Mouse (Mus musculus) heart, postnatal 10 days (tissue): ENCODE results near the gene Dlgap4. TPM values are rescaled to one million over a fixed set of nuclear protein-coding genes. Genes with fewer than 3 reads are reported as not detected.

Experiments used
- DNase-seq, 2 experiments: peaks; one replicate each; pipeline ENCODE4 v3.0.0; 2021
- intact Hi-C: fragments of 180-260 bp; cut with DNase I; formaldehyde crosslinking; loops from one replicate; pipeline ENCODE4 v1.15.1; 2025
- total RNA-seq, 2 experiments: library from RNA; stranded (reverse); gene quantifications; 2 replicates each; pipeline ENCODE4 v1.2.3; 2021

The Dlgap4 gene
- total RNA-seq, 2 experiments from 2014 or later: 45.2 to 46.7 TPM

DNA sequence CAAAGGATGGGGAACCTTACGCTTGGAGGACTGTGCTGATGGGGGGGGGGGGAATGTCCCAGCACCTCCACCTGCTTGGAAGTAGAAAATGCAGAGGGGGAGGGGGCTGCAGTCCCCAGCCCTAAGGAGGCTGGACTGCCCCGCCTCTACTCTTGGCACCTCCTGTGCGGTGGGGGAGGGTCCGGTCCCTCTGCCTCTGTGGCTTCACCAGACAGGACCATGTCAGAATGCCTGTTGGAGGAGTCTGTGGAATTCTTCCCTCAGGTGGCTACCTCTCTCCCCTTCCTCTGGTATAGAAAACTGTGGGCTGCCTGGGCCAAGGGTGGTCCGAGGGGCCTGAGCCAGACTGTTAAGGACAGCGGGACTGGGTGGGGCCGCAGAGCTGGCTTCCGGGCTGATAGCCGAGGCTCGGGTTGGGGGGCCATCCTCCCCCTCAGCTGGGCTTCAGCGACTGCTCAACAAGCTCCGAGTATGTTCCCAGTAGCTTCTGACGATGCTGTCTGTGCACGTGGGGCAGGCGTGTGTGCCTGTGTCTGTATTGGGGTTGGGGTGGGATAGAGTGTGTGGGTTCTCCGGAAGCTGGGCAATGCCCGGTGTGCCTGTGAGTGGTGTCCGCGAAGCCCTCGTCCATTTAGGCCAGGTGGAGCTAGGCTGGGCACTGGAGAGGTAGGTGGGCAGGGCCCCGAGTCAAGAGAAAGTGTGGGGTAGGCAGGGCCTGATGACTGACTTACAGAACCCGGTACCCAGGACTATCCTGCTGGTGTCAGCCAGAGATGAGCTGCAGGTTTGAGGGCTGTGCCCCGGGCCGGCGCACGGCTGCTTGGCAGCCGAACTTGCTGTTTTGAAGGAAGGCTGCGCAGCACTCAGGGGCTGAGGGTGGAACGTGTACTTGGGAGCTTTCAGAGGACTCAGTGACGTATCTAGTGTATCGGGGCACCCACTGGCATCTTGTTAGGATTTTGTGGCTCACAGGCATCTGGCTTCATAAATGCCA, 1.5 kb downstream of the Dlgap4 start:
- intact Hi-C loops: no loop called here
- DNase-seq: no peak

DNA sequence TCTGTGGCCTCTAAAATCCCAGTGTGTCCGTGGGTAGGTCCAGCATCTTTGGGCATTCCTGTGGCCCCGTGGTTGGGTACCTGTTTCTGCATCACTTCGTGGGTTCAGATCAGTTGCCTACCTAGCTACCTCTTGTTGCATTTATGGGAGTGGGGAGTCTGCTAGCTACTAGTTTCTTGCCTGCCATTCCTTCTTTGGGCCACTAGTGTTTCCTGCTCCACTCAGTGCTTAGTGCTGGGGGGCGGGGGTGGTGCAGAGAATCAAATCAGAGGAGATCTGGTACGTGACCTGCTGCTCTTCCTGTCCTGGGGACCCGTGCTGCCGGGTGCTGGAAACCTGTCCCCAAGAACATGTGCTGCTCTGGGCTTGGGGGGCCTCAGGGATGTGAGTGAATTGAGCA, 3.0 kb downstream of the Dlgap4 start:
- no peak for DNase-seq
- intact Hi-C loops: no loop called here

DNA sequence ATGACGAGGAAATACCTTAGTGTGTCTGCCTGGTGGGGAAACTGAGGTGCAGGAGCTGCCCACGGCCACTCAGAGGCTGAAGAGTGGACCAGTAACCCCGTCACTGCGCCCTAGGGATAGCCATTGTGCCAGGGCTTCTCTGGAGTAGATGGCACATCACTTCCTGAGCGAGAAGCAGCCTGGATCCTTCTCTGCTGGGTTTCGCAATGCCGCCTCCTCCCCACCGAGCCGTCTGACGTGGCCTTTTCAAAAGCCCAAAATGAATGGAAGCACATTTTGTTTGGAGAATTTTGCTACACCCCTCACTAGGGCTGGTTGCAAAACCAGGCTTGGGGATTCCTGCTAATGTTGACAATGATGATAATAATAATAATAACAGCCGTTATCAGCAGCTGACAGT, 4.0 kb downstream of the Dlgap4 start:
- no peak for DNase-seq
- intact Hi-C loops: no loop called here

DNA sequence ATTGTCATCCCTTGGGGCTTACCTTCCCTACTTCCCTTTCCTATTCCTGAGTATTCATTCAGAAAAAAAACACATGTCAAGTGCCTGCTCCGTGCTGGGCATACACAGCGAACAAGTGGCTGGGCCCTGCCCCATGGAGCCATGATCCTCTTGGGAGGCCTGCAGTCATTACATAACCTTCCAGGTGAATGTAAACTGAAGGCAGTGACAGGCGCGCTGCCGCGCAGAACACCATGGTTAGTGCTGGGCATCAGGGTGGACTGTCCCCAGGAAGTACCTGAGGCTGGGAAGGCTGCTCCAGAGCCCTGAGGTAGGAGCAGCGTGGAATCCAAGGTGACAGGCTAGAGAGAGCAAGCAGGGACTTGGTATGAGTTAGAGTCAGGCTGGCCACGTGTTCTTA, 7.4 kb downstream of the Dlgap4 start:
- intact Hi-C loops: no loop called here
- DNase-seq: no peak

DNA sequence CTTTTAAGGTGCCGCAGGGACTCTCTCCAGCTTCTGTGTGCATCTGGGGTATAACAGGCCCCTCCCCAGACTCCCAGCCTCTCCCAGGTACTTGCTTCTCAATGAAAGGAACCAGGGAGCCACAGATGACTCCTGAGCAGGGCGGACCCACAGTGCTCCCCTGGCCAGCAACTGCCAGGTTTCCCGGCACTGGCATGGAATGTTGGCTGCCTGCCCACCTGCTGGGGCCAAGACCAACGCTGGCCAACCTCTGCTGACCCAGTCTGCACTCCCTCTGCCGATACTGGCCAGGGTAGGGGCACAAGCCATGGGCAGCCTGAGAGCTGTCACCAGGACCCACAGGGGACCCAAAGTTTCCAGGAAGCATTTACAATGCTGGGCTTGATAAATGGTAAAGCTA, 7.9 kb downstream of the Dlgap4 start:
- DNase-seq: peak; percentile 79 to 82
- intact Hi-C loops: no loop called here

DNA sequence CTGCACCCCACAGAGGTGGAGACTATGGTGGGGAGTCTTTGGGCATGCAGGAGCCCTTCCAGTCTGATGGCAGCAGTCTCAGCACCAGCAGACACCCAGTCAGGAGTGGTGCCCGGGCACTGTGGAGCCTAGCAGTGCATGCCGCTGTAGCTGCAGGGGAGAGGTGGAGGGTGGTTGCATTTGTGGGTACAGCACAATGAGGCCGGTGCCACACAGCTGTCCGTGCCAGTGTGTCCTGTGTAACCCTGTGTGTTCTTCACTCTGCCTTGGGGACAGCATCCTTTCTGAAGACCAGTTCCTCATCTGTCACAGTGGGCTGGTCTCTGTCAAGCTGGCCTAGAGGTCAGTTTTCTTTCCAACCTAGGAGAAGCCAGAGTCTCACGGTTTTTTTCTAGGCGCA, 8.7 kb downstream of the Dlgap4 start:
- intact Hi-C loops: no loop called here
- DNase-seq: no peak

DNA sequence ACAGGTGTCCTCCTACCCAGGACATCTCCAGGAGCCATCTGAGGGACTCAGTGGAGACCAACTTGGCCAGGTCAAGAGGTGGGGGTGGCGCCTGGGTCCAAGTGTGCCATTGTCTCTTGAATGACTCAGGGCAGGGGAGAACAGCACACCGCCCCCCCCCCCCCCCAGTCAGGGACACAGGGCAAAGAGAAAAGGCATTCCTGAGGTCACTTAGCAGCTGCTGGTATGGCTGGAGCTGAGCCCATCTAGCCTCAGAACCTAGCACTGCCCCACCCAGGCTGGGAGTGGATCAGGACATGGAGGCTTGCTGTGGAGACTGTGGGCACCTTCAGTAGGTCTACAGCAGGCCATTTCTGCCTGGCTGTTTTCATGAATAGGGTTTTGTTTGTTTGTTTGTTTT, 9.7 kb downstream of the Dlgap4 start:
- intact Hi-C loops: no loop called here

DNA sequence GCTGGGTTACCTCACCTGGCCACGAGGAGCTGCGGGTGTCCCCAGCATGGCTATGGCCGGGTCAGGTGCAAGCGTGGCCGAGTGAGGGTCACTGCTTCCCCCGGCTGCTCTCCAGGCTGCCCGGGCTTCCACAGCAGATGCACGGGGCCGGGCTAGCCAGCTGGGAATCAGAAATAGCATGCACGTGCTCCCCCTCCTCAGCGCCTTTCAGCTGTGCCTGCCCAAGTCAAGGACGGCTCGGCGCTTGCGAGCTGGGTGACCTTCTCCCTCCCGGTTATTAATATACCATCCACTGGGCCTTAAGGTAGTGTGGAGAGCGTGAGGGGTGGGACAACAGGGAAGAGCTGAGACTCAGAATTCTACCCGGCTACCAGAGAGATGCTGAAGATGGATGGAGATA, 11.8 kb downstream of the Dlgap4 start:
- intact Hi-C loops: loop anchor here (5.0 kb wide), 1 partner anchor 43 kb away; no protein-coding TSS in a partner anchor
- peak; percentile 74 to 76 for DNase-seq

More for the DNA sequence above, 9.7 kb downstream of the Dlgap4 start:
- no peak for DNase-seq

DNA sequence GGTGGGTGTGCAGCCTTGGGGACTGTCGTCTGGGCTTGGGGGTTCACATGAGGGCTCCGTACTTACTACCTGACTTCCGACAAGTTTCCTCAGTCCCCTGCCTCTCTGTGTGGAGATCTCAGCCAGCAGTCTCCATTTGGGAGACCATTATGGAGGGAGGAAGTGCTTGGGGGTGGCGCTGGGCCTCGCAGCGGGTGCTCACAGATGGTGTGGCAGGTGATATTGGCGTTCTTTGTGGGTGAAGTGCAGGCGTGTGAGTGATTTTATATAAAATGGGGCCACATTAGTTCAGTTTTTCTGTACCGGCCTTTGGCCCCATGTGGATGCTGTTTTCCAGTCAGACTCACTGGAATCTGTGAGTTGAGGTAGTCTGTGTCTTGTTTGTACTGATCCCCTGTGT, 12.6 kb downstream of the Dlgap4 start:
- intact Hi-C loops: loop anchor here (5.0 kb wide), 1 partner anchor 44 kb away; no protein-coding TSS in a partner anchor
- DNase-seq: no peak

DNA sequence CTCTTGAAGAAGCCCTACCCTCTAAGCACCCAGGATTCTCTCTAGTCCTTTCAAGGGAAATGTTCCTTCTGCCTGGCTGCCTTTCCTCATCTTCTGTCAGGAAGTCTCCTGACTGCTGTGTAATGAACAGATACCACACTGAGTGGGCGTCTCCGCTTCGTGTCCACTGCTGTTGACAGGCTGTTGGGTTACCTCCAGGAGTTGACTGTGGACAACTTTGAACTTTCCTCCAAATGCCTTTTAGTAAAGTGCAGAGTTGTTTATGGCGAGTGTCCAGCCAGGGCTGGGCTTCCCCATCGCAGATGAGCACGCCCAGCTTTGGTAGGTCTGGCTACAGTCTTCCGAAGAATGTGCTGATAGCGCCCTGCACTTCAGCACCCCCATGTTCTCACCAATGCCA, 13.0 kb downstream of the Dlgap4 start:
- intact Hi-C loops: loop anchor here (5.0 kb wide), 1 partner anchor 44 kb away; no protein-coding TSS in a partner anchor
- peak; percentile 91 to 92 for DNase-seq

DNA sequence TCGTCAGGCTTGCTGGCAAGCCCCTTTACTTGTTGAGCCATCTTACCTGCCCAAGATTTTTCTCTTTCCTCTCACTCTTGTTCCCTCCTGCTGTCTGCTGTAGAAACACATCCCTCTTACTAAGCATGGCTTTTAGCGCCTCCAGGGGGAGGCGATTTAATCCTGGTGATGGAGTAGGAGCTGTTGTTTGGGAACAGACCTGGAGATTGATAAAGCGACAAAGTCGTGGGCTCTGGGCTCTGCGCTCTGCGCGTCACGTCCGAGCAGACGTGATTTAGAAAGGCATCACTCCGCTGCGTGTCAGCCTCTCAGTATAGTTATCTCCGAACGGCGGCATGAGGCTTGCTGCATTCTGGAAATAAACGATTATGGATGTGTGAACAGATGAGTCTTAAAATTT, 14.4 kb downstream of the Dlgap4 start:
- no peak for DNase-seq
- intact Hi-C loops: loop anchor here (5.0 kb wide), 1 partner anchor 46 kb away; no protein-coding TSS in a partner anchor

DNA sequence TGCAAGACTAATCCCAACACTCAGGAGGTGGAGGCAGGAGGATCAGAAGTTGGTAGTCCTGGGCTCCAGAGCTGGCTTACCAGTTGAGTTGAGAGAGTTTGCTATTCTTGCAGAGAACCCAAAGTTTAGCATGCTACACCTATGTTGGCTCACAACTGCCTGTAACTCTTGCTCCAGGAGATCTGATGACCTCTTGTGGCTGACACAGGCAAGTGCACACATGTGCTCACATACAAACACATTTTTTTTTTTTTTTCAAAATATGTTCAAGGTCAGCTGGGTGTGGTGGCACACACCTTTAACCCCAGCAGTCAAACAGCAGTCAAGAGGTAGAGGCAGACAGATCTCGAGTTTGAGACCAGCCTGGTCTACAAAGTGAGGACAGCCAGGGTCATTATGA, 16.8 kb downstream of the Dlgap4 start:
- DNase-seq: no peak
- intact Hi-C loops: no loop called here

DNA sequence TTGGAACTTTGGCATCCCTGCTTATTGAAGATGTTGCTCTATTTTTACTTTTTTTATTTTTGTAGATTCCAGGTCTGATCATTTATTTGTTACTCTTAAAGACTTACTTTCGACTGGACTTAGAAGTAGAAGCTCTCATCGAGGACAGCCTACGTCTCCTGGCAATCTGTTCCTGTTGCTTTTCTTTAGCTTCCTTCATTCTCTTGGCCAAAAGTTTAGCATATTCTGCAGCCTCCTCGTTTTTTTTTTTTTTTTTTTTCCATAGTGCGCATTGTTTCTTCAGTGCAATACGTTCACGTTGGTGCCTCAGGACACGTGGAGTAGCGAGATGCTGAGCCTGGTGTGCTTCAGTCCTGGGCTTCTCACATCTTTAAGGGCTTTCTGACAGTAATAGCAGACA, 19.2 kb downstream of the Dlgap4 start:
- no peak for DNase-seq
- intact Hi-C loops: no loop called here

DNA sequence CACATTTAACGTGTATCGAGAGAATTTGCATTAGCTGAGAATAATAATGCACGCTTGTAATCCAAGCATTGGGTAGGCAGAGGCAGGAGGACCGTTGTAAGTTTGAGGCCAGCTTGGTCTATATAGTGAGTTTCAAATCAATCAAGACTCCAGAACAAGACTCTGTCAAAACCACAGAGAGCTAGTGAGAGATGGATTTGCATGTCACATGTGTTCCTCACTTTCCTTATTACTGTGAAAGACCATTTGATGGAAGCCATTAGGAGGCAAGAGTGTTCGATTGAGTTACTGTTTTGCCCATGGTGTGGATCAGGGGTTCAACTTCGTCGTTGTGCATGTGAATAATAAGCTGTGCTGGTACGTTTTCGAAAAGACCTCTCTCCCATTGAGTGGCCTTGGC, 21.6 kb downstream of the Dlgap4 start:
- intact Hi-C loops: no loop called here

DNA sequence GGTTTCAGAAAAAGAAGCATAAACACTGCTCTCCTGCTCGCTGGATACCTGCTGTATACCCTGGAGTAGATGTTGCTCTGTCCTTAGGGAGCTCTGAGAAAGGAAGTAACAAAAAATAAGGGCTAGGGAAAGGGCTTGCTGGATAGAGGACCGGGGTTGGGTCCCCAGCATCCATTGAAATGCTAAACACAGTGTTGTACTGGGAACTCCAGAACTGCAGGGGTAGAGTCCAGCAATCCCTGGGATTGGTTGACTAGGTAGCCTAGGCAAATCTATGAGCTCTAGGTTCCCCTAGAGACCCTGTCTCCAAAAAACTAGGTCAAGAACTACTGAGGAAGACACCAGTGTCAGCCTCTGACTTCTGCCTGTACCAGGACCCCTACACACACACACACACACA, 27.6 kb downstream of the Dlgap4 start:
- intact Hi-C loops: no loop called here
- DNase-seq: no peak

More for the DNA sequence above, 21.6 kb downstream of the Dlgap4 start:
- no peak for DNase-seq

DNA sequence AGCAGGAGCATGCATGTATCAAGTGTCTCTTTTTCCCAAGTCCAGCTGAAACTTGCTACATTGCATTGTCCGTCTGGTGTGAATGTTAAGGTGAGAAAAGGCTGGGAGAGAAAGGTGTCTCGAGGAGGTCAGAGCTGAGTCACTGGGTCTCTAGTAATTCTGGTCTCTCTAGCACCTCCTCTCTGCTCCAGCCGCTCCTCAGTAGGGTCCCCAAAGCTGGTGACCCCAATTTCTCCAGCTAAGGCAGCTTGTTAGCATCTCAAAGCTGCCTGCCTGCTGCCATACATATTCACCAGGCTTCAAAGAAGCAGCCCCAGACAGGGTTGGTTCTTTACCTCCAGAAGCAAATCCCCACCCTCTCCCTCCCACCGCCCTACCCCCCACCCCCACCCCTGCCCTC, 29.4 kb downstream of the Dlgap4 start:
- no peak for DNase-seq

DNA sequence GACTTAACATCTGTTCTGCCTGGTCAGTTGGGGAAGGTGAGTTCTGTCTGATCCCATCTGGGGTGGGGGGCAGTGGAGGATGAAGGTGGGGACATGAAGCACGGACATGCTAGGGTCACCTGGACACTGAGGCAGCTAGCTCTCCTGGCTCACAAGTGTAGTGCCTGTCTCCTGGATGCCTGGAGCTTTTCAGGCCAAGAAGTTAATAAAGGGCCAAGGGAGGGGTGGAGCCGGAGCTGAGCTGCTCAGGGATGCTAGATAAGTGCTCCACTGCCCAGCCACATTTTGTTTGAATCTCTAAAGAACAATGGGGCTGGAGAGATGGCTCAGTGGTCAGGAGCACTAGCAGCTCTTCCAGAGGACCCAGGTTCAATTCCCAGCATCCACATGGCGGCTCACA, 29.9 kb downstream of the Dlgap4 start:
- intact Hi-C loops: no loop called here
- DNase-seq: no peak

More for the DNA sequence above, 29.4 kb downstream of the Dlgap4 start:
- intact Hi-C loops: no loop called here

DNA sequence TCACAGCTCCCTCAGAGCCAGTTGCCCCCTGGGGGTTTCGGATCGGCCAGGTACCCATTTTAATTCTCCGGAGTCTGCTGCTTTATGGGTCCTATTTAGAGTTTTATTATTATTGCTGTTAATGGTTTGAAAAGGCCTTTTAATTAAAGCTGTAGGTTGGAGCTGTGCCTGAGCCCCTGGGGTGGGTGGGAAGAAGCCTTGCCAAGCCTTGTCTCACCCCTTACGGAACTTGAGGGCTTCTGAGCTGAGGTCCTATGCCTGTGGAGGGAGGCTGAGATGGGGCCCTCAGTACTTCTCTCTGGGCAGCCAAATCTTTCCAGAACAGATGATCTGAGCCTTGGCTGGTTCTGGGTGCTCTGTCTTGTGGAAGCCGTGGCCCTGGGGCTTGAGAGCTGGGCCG, 31.6 kb downstream of the Dlgap4 start:
- intact Hi-C loops: loop anchor here (2.0 kb wide), 1 partner anchor 18 kb away; no protein-coding TSS in a partner anchor

DNA sequence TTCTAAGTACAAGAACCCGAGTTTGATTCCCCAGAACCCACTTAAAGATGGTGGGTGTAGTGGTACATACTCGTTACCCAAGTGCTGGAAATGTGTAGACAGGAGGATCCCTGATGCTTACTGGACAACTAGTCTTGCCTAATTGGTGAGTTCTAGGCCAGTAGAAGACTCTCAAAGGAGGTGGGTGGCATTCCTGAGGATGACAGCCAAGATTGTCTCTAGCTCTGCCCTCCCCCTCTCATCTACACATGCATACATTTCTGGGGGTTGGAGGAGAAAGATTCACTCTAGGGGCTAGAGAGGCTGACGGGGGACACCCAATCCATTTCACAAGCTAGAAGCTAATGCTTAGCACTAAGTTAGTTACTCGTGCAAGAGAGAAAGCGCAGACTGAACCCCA, 33.4 kb downstream of the Dlgap4 start:
- intact Hi-C loops: no loop called here

More for the DNA sequence above, 31.6 kb downstream of the Dlgap4 start:
- no peak for DNase-seq

DNA sequence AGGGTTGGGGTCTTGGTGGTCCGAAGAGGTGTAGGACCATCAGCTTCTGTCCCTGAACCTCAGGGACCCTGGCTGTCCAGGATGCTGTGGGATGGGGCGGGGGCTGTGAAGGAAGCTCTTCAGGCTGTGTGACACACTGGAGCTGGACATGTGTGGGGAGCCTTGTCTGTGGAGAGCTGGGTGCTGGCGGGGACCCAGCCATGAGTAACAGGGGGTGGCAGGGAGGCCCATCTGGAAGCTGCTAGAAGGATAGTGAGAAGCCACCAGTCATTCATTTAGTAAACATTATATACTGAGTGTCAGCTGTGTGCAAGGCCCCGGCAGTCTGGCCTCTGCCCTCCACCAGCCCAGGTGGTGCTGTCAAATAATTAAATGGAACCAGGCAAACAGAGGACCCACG, 34.5 kb downstream of the Dlgap4 start:
- intact Hi-C loops: no loop called here
- DNase-seq: no peak

More for the DNA sequence above, 33.4 kb downstream of the Dlgap4 start:
- DNase-seq: no peak

DNA sequence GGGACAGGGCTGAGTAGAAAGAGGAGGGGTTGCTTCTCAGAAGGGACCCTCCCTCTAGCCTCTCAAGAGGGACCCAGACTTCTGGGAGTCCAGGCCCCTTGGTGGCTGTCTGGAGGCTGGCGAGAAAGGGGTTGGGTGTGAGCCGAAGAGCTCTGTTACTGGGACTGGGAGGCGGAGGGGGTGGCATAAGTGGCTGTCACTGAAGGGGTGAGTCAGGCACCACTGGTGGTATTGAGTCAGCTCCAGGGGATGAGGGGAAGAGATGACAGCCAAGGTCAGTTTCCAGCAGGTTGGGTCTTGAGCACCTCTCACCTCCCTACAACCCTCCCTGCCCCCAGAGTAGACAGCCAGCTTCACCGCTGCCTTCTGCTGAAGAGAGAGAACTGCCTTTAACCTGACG, 35.9 kb downstream of the Dlgap4 start:
- DNase-seq: no peak
- intact Hi-C loops: no loop called here

DNA sequence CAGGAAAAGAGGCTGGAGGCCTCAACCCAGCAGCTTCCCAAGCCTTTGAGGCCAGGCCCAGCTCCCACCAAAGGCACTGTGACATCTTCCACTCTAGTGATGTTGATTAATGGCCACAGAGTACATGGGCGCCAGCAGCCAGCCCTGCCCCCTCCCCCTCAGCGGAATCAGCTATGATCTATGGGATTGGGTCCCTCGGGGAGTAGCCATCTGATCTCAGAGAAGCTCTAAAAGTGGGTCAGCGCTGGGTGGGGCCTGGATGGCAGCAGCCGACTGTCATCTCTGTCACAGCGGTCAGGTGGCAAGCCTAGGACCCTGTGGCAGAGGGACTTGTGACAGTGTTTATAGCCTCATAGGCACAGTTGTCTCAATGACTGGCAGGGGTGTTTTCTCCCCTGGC, 37.5 kb downstream of the Dlgap4 start:
- DNase-seq: no peak
- intact Hi-C loops: no loop called here
